Mouse (Mus musculus) testis, adult 2 months (tissue): ENCODE measurements at regions not wholly inside any gene's neighbourhood (a gene's known extent, or its start where the extent isn't known, plus 50 kb on each side); places are given as distances from the start of the nearest gene placed in this dataset.

Source experiments
- H3K27ac ChIP-seq: fragments of 200-500 bp; 2 replicates; pipeline ENCODE4 v1.5.1; 2012; ENCODE audit warnings: low read depth, low read length; ENCODE audit not compliant: control insufficient read depth, insufficient read depth
- H3K27me3 ChIP-seq: fragments of 200-500 bp; 2 replicates; pipeline ENCODE4 v1.6.1; 2012; ENCODE audit warnings: mild to moderate bottlenecking, low read length, moderate library complexity; ENCODE audit not compliant: control insufficient read depth, insufficient read depth
- H3K36me3 ChIP-seq: fragments of 200-500 bp; 2 replicates; pipeline ENCODE4 v1.6.1; 2012; ENCODE audit warnings: mild to moderate bottlenecking, low read length; ENCODE audit not compliant: control insufficient read depth, insufficient read depth
- H3K4me1 ChIP-seq: fragments of 200-500 bp; 2 replicates; pipeline ENCODE4 v1.6.1; 2012; ENCODE audit warnings: low read length; ENCODE audit not compliant: control insufficient read depth, insufficient read depth
- H3K4me3 ChIP-seq: fragments of 200-500 bp; 2 replicates; pipeline ENCODE4 v1.5.1; 2012; ENCODE audit warnings: low read depth, mild to moderate bottlenecking, low read length, moderate library complexity, mixed read lengths; ENCODE audit not compliant: control insufficient read depth
- CTCF ChIP-seq: fragments of 200-500 bp; IDR thresholded peaks from 2 replicates; pipeline ENCODE4 v1.5.1; 2012; ENCODE audit warnings: low read depth, mild to moderate bottlenecking, inconsistent platforms, low read length, moderate library complexity; ENCODE audit not compliant: control insufficient read depth, insufficient read depth, insufficient replicate concordance
- POLR2A ChIP-seq: fragments of 200-500 bp; IDR thresholded peaks from 2 replicates; pipeline ENCODE4 v1.6.1; 2012; ENCODE audit warnings: low read depth, mild to moderate bottlenecking, inconsistent platforms, low read length, moderate library complexity; ENCODE audit not compliant: control insufficient read depth

GRCm38 (mm10) chr14:66538498-66538897, 529.5 kb upstream of the Gulo start:
- TF ChIP-seq POLR2A (no peak), CTCF (no peak)
- no peak overlapping the region for H3K4me3 ChIP-seq
- no peaks in the 10 kb centered on the region for H3K36me3 ChIP-seq

GRCm38 (mm10) chr14:66534671-66535070, 525.7 kb upstream of the Gulo start:
- no peaks in the 10 kb centered on the region for H3K36me3 ChIP-seq

More at GRCm38 (mm10) chr14:66538498-66538897, 529.5 kb upstream of the Gulo start:
- no peaks in the 10 kb centered on the region for H3K4me1 ChIP-seq
- H3K27me3 ChIP-seq, result no peaks in the 10 kb centered on the region
- H3K27ac ChIP-seq, result no peak overlapping the region

GRCm38 (mm10) chr14:66528135-66528534, 519.1 kb upstream of the Gulo start:
- TF ChIP-seq CTCF (no peak), POLR2A (no peak)
- Histone ChIP-seq H3K4me3 (no peak overlapping the region), H3K36me3 (no peaks in the 10 kb centered on the region), H3K4me1 (no peaks in the 10 kb centered on the region), H3K27me3 (no peaks in the 10 kb centered on the region), H3K27ac (no peak overlapping the region)

More at GRCm38 (mm10) chr14:66534671-66535070, 525.7 kb upstream of the Gulo start:
- no peak overlapping the region for H3K27ac ChIP-seq
- no peaks in the 10 kb centered on the region for H3K4me1 ChIP-seq
- H3K27me3 ChIP-seq, result no peaks in the 10 kb centered on the region
- no peak overlapping the region for H3K4me3 ChIP-seq
- TF ChIP-seq CTCF (no peak), POLR2A (no peak)

- no peaks in the 10 kb centered on the region for H3K4me1 ChIP-seq
- H3K27me3 ChIP-seq, result no peaks in the 10 kb centered on the region
- TF ChIP-seq POLR2A (no peak), CTCF (no peak)
These were observed 518.1 kb upstream of the Gulo start for GRCm38 (mm10) chr14:66527061-66527460.

GRCm38 (mm10) chr14:66522856-66523400, 513.9 kb upstream of the Gulo start:
- Histone ChIP-seq H3K4me3 (no peak overlapping the region), H3K27ac (no peak overlapping the region), H3K36me3 (no peaks in the 10 kb centered on the region), H3K27me3 (no peaks in the 10 kb centered on the region), H3K4me1 (no peaks in the 10 kb centered on the region)
- TF ChIP-seq CTCF (no peak), POLR2A (no peak)

More at GRCm38 (mm10) chr14:66527061-66527460, 518.1 kb upstream of the Gulo start:
- H3K4me3 ChIP-seq, result no peak overlapping the region
- no peak overlapping the region for H3K27ac ChIP-seq
- H3K36me3 ChIP-seq, result no peaks in the 10 kb centered on the region

- H3K27ac ChIP-seq, result no peak overlapping the region
- TF ChIP-seq CTCF (no peak), POLR2A (no peak)
- H3K36me3 ChIP-seq, result no peaks in the 10 kb centered on the region
- no peaks in the 10 kb centered on the region for H3K27me3 ChIP-seq
- no peak overlapping the region for H3K4me3 ChIP-seq
- no peaks in the 10 kb centered on the region for H3K4me1 ChIP-seq
These were observed 513.0 kb upstream of the Gulo start for GRCm38 (mm10) chr14:66521836-66522629.

- Histone ChIP-seq H3K27me3 (no peaks in the 10 kb centered on the region), H3K36me3 (no peaks in the 10 kb centered on the region), H3K27ac (no peak overlapping the region), H3K4me1 (no peaks in the 10 kb centered on the region), H3K4me3 (no peak overlapping the region)
- TF ChIP-seq POLR2A, result no peak
- no peak for TF ChIP-seq CTCF
These were observed 507.8 kb upstream of the Gulo start for GRCm38 (mm10) chr14:66516770-66517169.
